Mouse (Mus musculus): Measurements from ENCODE around the gene Cd81. TPM values are rescaled to one million over a fixed set of nuclear protein-coding genes. Genes with fewer than 3 reads are reported as not detected.

Cd81 gene
- polyA plus RNA-seq, 1 experiment: 278 TPM

DNA sequence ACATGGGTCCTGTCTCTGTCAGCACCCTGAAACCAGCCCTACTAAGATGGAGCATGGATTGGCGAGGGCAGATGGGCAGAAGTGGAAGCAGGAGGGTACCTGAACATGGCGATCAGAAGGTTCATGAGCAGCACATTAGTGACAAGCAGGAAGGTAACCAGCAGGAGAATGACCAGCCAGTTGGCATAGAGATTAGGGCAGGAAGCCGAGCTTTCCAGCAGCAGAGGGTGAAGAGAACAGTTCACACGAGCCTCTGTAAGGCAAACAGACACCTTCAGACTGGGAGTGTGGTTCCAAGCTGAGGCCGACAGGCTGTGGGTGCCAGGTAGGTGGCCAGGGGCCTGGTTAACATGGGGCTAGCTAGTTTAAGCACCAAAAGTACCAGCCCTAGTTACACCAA, 22.9 kb downstream of the Cd81 start:
- no peak for DNase-seq (ENCODE audit: low read depth)
- TF ChIP-seq CTCF (IDR thresholded peaks at IDR 0.05; ENCODE audit: borderline replicate concordance, extremely low read depth, insufficient read depth, insufficient read length): no peak
- no peak for TF ChIP-seq POLR2A (IDR thresholded peaks at IDR 0.05; ENCODE audit: borderline replicate concordance, extremely low read depth, insufficient read depth, insufficient read length, poor library complexity, severe bottlenecking)

DNA sequence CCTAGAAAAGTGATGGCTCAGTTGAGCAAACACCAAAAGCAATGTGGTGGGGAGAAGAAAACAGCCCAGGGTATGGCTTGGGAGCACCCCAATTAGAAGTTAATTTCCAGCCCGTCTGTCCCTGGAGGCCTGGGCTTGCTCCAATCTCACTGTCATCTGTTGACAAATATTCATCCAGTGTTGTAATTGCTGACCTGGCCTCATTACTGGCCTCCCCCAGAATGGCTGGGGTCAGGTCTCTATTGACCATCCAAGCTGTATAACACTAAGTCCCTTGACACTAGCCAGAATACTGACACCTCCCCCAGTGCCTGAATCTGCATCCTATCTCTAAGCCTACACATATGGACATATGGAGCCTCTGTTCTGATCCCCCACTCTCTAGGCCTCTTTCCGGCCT, 24.8 kb downstream of the Cd81 start:
- no peak for DNase-seq (ENCODE audit: low read depth)
- TF ChIP-seq CTCF (IDR thresholded peaks at IDR 0.05; ENCODE audit: borderline replicate concordance, extremely low read depth, insufficient read depth, insufficient read length) (no peak), POLR2A (IDR thresholded peaks at IDR 0.05; ENCODE audit: borderline replicate concordance, extremely low read depth, insufficient read depth, insufficient read length, poor library complexity, severe bottlenecking) (no peak)

DNA sequence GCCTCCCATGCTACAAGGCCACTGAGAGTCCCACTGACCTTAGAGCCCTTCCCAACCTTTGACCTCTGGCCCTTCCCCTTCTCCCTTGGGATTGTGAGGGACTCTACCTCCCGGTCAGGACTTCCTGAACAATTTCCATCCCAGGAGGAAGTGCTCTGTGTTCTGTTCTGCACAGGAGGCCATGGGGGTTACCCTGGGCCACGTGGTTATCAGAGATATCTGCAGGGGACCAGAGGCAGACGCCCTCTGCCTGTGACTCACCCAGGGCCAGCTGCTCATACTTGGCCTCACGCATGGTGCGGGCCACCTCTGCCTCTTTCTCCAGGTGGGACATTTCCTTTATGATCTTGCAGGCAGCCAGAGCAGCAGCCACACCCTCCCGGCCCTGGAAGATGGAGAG, 29.5 kb downstream of the Cd81 start:
- TF ChIP-seq POLR2A (IDR thresholded peaks at IDR 0.05; ENCODE audit: borderline replicate concordance, extremely low read depth, insufficient read depth, insufficient read length, poor library complexity, severe bottlenecking): no peak
- no peak for TF ChIP-seq CTCF (IDR thresholded peaks at IDR 0.05; ENCODE audit: borderline replicate concordance, extremely low read depth, insufficient read depth, insufficient read length)
- DNase-seq (ENCODE audit: low read depth): no peak

DNA sequence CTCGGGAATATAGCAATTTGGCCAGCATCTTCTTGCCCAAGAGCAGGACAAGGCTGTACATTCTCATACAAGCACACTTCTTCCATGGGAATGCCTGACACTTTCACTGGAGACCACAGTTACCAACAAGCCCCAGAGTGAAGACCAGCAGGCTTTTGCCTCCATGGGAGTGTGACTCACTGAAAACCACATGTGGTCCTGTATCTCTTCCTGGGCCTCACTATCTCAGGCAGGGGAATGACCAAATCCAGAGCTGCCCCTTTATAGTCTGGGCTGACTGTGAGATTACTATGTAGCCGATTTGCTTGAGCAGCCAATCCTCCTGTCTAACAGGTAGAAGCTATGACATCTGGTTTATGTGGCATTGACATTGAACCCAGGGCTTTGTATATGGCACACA, 31.2 kb downstream of the Cd81 start:
- no peak for DNase-seq (ENCODE audit: low read depth)
- TF ChIP-seq POLR2A (IDR thresholded peaks at IDR 0.05; ENCODE audit: borderline replicate concordance, extremely low read depth, insufficient read depth, insufficient read length, poor library complexity, severe bottlenecking) (no peak), CTCF (IDR thresholded peaks at IDR 0.05; ENCODE audit: borderline replicate concordance, extremely low read depth, insufficient read depth, insufficient read length) (no peak)

DNA sequence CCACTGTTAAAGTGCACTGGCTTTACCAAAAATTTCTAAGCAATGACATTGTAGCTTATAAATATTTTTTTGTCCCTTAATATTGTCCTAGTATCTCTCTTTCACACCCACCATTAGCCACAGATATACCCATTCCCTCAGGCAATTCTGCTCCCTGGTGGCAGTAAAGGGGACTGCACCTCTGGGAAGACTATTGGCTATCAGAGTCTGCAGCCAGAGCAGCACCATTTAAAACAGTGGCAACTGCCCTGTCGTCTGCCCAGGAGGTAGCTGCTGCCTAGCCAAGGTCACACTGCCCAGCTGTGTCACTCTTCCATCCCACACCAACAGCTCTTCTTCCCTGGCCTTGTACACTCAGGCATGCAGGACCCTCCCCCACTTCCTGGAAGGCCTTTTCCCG, 33.8 kb downstream of the Cd81 start:
- peak; percentile 42 for DNase-seq (ENCODE audit: low read depth)
- TF ChIP-seq POLR2A (IDR thresholded peaks at IDR 0.05; ENCODE audit: borderline replicate concordance, extremely low read depth, insufficient read depth, insufficient read length, poor library complexity, severe bottlenecking): no peak
- peak; percentile 71; the same call in 1 of the 2 replicates for TF ChIP-seq CTCF (IDR thresholded peaks at IDR 0.05; ENCODE audit: borderline replicate concordance, extremely low read depth, insufficient read depth, insufficient read length)

DNA sequence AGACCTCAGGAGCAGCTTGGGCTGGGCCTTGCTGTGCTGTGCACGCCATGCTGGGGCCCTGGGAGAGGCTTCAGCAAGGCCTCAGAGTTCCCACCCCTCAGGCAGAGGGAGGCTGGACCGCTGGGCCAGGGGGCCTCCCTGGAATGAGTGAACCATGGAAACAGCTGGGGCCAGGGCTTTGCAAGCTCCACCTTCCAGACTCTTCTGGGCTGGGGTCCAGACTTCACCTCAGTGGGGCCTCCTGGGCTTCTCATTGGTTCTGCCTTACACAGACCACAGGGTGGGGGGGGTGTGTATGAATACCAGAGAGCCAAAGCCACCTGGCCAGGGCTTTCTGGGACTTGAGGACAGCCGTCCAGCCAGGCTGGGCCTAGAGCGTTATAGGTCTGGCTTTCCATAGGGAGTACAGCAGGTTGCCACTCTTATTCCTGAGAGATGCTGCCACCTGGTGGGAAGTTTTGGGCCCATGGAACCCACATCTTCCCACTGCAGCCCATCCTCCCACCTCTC, 34.6 kb downstream of the Cd81 start:
- no peak for TF ChIP-seq POLR2A (IDR thresholded peaks at IDR 0.05; ENCODE audit: borderline replicate concordance, extremely low read depth, insufficient read depth, insufficient read length, poor library complexity, severe bottlenecking)
- peak; percentile 53; the same call in 1 of the 2 replicates for TF ChIP-seq CTCF (IDR thresholded peaks at IDR 0.05; ENCODE audit: borderline replicate concordance, extremely low read depth, insufficient read depth, insufficient read length)
- DNase-seq (ENCODE audit: low read depth): peak; percentile 70

DNA sequence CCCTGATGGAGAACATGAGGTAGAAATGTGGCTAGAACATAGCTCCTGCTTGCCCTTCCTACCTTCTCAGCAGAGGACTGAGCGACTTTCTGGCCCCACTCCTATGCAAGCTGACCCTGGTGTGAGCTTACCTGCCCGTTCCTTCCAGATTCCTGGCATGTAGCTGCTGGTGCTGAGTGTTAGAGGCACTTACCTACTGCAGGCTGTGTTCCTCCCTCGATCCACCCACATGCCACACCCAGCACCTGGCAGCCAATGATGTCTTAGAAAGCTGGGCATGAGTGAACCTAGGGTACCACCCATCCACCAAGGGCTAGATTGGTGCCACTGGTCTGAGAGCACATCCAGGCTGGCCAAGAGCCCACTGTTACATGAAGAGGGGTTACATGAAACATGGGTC, 41.3 kb downstream of the Cd81 start:
- no peak for DNase-seq (ENCODE audit: low read depth)
- TF ChIP-seq CTCF (IDR thresholded peaks at IDR 0.05; ENCODE audit: borderline replicate concordance, extremely low read depth, insufficient read depth, insufficient read length) (no peak), POLR2A (IDR thresholded peaks at IDR 0.05; ENCODE audit: borderline replicate concordance, extremely low read depth, insufficient read depth, insufficient read length, poor library complexity, severe bottlenecking) (no peak)

DNA sequence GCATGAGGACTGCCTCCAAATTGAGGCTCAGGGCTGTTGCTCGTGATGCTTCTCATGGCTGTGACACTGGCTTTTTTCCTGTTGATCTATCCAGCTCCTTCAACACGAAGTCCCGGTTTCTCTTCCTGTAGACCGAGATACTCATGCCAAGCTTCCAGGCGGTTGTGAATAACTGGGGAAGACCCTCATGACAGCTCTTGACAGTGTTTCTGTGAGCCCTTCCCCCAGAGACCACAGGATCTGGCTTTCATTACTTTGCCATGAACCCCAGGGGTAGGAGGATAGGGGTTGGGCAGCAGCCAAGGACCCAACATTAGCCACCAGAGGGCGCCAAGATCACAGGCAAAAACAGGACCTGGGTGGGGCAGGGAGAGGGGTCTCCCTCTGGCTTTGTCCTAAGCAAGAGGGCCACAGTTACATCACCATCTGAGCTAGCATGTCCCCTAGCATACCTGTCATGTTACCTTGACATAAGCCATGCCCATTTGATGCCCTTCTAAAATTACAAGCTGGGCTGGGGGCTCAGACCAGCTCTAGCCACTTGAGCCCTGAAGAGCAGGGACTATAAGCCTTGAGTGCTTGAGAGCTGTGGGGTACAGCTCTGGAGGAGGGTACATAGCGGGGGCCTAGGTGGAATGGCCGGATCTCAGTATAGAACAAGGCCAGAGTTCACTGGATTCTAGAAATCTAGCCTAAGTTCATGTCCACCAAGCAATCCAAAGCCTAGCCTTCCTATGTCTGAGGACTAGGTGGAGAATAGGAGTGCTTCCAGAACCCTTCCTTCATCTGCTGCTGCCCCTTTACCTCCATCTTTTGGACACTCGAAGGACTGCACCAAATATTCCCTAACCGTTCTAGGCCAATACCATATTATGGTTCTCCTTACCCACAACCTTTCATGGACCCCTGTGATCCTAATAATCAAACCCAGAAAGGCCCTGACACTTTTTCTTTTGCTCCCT, 42.3 kb downstream of the Cd81 start, which contains the start of gene Trpm5:
Gene Trpm5, minus strand, starts transcription at position 51 of the 962 bp plus-strand sequence.
- peak; percentile 47 for DNase-seq (ENCODE audit: low read depth)

DNA sequence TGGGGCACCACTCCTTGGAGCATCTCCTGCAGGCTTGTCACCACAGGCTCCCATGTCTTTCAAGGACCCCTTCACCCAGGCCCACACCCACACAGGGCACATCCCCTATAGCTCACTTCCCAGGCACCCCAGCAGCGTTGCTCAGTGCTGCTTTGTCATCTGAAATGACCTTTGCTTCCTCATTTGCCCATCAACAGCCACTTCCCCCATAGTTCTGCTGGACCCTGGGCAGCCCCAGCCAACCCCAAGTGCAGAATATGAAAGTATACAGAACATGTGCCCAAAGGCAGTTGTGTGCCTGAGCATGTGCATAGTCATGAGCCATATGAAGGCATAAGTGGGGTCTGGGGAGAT, 43.0 kb downstream of the Cd81 start:
- TF ChIP-seq CTCF (IDR thresholded peaks at IDR 0.05; ENCODE audit: borderline replicate concordance, extremely low read depth, insufficient read depth, insufficient read length) (no peak), POLR2A (IDR thresholded peaks at IDR 0.05; ENCODE audit: borderline replicate concordance, extremely low read depth, insufficient read depth, insufficient read length, poor library complexity, severe bottlenecking) (no peak)
- no peak for DNase-seq (ENCODE audit: low read depth)

More for the DNA sequence above, 42.3 kb downstream of the Cd81 start, which contains the start of gene Trpm5:
- TF ChIP-seq CTCF (IDR thresholded peaks at IDR 0.05; ENCODE audit: borderline replicate concordance, extremely low read depth, insufficient read depth, insufficient read length): peak; percentile 81
- TF ChIP-seq POLR2A (IDR thresholded peaks at IDR 0.05; ENCODE audit: borderline replicate concordance, extremely low read depth, insufficient read depth, insufficient read length, poor library complexity, severe bottlenecking): no peak

DNA sequence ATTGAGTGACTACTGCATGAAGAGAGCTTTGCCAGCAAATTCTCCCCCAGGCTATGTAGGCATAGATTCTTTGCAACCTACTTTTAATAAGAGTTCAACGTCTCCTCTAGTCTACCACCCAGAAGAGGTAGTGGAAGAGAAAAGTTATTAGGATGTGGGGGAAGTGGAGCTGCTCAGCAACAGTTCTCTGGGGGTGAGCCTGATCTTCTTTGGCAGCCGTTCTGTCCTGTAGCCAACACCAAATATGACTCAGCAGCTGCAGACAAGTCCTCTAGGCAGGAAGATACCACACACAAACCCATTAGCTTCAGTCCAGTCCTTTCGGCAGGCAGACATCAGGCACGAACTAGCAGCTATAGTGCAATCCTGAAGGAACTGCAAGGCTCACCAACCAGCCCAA, 48.2 kb downstream of the Cd81 start:
- TF ChIP-seq POLR2A (IDR thresholded peaks at IDR 0.05; ENCODE audit: borderline replicate concordance, extremely low read depth, insufficient read depth, insufficient read length, poor library complexity, severe bottlenecking) (no peak), CTCF (IDR thresholded peaks at IDR 0.05; ENCODE audit: borderline replicate concordance, extremely low read depth, insufficient read depth, insufficient read length) (no peak)
- DNase-seq (ENCODE audit: low read depth): no peak

DNA sequence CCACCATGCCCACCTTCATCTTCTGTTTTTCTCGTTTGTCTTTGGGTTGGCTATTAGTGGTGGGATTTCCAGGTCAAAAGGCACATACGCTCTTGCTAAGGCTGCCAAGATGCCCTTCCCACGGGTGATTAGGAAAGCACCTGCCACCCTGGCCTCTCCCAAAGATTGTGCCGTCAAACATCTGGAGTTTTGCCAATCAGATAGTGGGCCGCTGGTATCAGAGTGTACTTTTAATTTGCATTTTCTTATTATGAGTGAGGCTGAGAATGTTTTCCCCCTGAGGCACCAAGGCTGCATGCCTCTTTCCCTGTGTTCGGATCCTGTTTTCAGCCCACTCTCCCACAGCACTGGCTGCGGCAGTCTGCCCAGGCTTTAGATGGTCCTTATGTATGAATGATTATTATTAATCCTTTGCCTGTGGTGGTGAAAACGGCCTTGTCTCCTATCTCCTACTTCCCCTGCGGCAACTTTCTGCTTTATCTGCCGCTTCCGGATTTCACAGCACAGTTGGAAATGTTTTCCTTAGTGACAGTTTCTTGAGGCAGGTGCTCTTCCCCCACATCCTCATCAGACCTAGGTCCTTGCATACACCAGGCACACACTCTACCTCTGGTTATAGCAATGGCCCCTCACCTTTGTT, 52.8 kb downstream of the Cd81 start:
- TF ChIP-seq CTCF (IDR thresholded peaks at IDR 0.05; ENCODE audit: borderline replicate concordance, extremely low read depth, insufficient read depth, insufficient read length) (no peak), POLR2A (IDR thresholded peaks at IDR 0.05; ENCODE audit: borderline replicate concordance, extremely low read depth, insufficient read depth, insufficient read length, poor library complexity, severe bottlenecking) (no peak)

More for the DNA sequence above, 52.8 kb downstream of the Cd81 start:
- no peak for DNase-seq (ENCODE audit: low read depth)

Measured in brain, embryonic 14.5 days (tissue).